Mouse (Mus musculus) forebrain, embryonic 11.5 days (tissue): Measurements from ENCODE around the gene Gatad2b. TPM values are rescaled to one million over a fixed set of nuclear protein-coding genes. Genes with fewer than 3 reads are reported as not detected.

Experiments used
- ATAC-seq: fragments of 200-750 bp; cut with Nextera tagmentation; replicated peaks from 2 replicates; pipeline ENCODE4 v1.8.0; 2017; ENCODE audit warnings: moderate TSS enrichment; ENCODE audit not compliant: low FRiP score
- DNase-seq: peaks from one replicate; pipeline ENCODE4 v3.0.0-alpha.2; 2017; ENCODE audit warnings: low spot score
- H3K27ac ChIP-seq: fragments of 300-500 bp; sonication (generic); 2 replicates; pipeline ENCODE4 v1.5.1; 2014; ENCODE audit warnings: low read depth, low read length
- H3K27me3 ChIP-seq: fragments of 300-500 bp; sonication (generic); 2 replicates; pipeline ENCODE4 v1.6.1; 2014; ENCODE audit warnings: mild to moderate bottlenecking, low read length, mixed read lengths; ENCODE audit not compliant: control insufficient read depth, insufficient read depth
- H3K36me3 ChIP-seq: fragments of 300-500 bp; sonication (generic); 2 replicates; pipeline ENCODE4 v1.6.1; 2014; ENCODE audit warnings: mild to moderate bottlenecking, low read length, moderate library complexity, mixed read lengths; ENCODE audit not compliant: control insufficient read depth, insufficient read depth
- H3K4me1 ChIP-seq: fragments of 300-500 bp; sonication (generic); replicated peaks from 2 replicates; pipeline ENCODE4 v1.6.1; 2014; ENCODE audit warnings: low read length, mixed read lengths; ENCODE audit not compliant: control insufficient read depth, insufficient read depth
- H3K4me2 ChIP-seq: fragments of 300-500 bp; sonication (generic); 2 replicates; pipeline ENCODE4 v1.6.1; 2014; ENCODE audit warnings: low read depth, mild to moderate bottlenecking, low read length, moderate library complexity, mixed read lengths; ENCODE audit not compliant: severe bottlenecking
- H3K4me3 ChIP-seq: fragments of 300-500 bp; sonication (generic); 2 replicates; pipeline ENCODE4 v1.5.1; 2014; ENCODE audit warnings: low read depth, low read length
- H3K9ac ChIP-seq: fragments of 300-500 bp; sonication (generic); 2 replicates; pipeline ENCODE4 v1.6.1; 2014; ENCODE audit warnings: low read length
- H3K9me3 ChIP-seq: fragments of 300-500 bp; sonication (generic); 2 replicates; pipeline ENCODE4 v1.6.1; 2016; ENCODE audit warnings: low read length, mixed read lengths; ENCODE audit not compliant: control insufficient read depth
- WGBS: fragments of 180-500 bp; shearing (Covaris S2); extraction: QIAGEN DNeasy Blood & Tissue Kit; methylation state at CpG from one replicate; pipeline ENCODE4 v1.1.7; 2014; 5-methylcytosine and 5-hydroxymethylcytosine counted together
- polyA plus RNA-seq: library from polyadenylated mRNA; unstranded; fragments of >200 nt; fragmentation: Nextera tagmentation; extraction: Ambion mirVana; gene quantifications from 2 replicates; pipeline ENCODE4 v1.2.1, GENCODE M21; 2014

Gene Gatad2b
- polyA plus RNA-seq, 1 experiment from 2014 or later: 12.9 TPM

DNA sequence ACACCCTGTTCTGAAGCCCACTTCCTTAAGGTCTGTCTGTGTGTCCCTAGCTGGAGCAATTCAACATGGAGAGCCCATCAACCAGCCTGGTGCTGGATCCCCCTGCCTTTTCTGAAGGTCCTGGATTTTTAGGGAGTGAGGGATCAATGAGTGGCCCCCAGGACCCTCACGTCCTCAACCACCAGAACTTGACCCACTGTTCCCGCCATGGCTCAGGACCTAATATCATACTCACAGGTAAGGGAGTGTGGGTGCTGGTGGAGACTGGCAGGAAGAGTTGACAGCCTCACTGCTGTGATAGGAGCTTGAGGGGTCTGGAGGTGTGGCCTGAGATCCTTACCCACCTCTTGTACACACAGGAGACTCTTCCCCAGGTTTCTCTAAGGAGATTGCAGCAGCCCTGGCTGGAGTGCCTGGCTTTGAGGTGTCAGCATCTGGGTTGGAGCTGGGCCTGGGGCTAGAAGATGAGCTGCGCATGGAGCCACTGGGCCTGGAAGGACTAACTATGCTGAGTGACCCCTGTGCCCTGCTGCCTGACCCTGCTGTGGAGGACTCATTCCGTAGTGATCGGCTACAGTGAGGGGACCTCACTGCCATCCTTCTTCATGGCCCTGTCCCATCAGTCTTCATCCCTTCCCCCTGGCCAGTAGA, 29.7 kb upstream of the Gatad2b start:
- WGBS: 93% methylated on average over 5 of the region's 5 CpGs
- no peak overlapping the region for H3K27ac ChIP-seq

DNA sequence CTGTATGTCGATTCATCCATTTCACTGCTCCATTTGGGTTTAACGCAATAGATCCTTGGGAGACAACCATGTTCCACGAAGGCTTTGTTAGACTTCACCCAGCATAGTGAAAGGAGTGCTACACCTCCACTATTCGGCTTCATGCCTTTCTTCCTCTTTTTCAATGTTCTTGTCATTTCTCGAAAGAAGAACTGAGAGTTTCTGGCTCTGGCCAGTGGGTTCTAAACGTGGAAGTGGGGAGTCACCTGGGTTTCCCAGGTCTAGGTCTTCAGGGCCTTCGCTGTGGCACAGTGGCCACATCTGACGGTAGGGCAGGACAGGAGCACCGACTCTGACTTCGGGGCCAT, 28.3 kb upstream of the Gatad2b start:
- Histone ChIP-seq H3K4me2 (peak overlapping the region; percentile 69; the same call in 1 of the 2 replicates), H3K4me3 (peak overlapping the region; percentile 90), H3K9ac (peak overlapping the region; percentile 94), H3K4me1 (peaks cover 12% of the 10 kb centered on the region; the same call in 1 of the 2 replicates), H3K27me3 (no peaks in the 10 kb centered on the region), H3K36me3 (peaks cover 8% of the 10 kb centered on the region; the same call in 1 of the 2 replicates), H3K9me3 (no peaks in the 10 kb centered on the region), H3K27ac (0 out of 2 replicates have a peak overlapping the region, but pooled peaks have one; percentile 15)
- ATAC-seq (no peak), DNase-seq (no peak)
- 34% methylated on average over 10 of the region's 10 CpGs for WGBS

More for the DNA sequence above, 29.7 kb upstream of the Gatad2b start:
- Histone ChIP-seq H3K27me3 (no peaks in the 10 kb centered on the region), H3K4me2 (no peak overlapping the region), H3K36me3 (peaks cover 12% of the 10 kb centered on the region; the same call in 1 of the 2 replicates), H3K4me3 (no peak overlapping the region), H3K4me1 (peaks cover 12% of the 10 kb centered on the region; the same call in 1 of the 2 replicates), H3K9ac (no peak overlapping the region), H3K9me3 (no peaks in the 10 kb centered on the region)
- ATAC-seq (no peak), DNase-seq (no peak)

DNA sequence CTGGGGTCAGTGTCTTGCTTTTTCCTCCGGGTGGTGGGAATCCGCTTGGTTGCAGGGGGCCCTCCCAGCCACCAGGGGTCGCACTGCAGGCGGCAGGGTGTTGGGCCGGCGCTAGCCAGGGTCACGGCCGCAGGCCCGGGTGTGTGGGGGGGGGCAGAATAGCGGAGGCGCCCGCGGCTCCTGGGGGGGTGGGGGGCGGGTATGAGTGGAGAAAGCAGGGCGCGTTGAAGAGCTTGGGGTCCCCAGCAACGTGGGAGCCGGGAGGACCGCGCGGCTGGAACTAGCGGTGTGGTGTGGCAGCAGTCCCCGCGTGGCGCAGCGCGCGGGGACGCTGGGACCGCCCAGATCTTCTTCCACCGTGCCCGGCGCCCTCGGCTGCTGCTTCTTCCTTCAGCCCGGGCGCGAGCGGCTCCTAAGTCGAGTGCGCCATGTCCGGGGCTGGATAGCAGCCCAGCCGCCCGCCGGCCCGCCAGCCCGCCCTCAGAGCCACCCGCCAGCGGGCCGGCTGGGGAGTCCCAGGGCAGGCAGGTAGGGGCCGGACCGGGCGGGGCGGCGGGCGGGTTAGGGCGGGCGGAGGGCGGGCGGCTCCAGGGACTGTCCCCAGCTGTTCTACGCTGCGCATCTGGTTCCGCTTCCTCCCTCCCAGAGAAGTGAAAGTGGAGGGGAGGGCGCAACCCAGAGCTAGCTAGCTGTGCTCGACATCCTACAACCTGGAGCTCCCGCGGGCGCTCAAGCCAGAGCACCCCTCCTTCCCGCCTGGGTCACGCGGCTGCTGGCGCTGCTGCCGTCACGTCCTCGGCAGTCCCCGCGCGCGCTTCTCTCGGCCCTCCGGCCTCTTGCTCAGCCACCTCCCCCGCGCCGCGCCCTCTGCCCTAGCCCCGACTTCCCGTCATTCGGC, 27.7 kb upstream of the Gatad2b start, which contains the start of gene Dennd4b:
TSS of gene Dennd4b (plus strand) at position 152 of the 898 bp plus-strand sequence.
- H3K4me1 ChIP-seq: peaks cover 12% of the 10 kb centered on the region; the same call in 1 of the 2 replicates
- under 1% methylated on average over 76 of the region's 87 CpGs for WGBS
- DNase-seq: peak; percentile 95
- ATAC-seq: peak; percentile 84
- H3K4me2 ChIP-seq: peak within 1 kb of the TSS; percentile 69
- peak within 1 kb of the TSS; percentile 90 for H3K4me3 ChIP-seq
- H3K9me3 ChIP-seq: no peaks in the 10 kb centered on the region
- peaks cover 4% of the 10 kb centered on the region; the same call in 1 of the 2 replicates for H3K36me3 ChIP-seq
- H3K27me3 ChIP-seq: no peaks in the 10 kb centered on the region
- H3K27ac ChIP-seq: peak within 1 kb of the TSS; percentile 91
- H3K9ac ChIP-seq: peak within 1 kb of the TSS; percentile 94

DNA sequence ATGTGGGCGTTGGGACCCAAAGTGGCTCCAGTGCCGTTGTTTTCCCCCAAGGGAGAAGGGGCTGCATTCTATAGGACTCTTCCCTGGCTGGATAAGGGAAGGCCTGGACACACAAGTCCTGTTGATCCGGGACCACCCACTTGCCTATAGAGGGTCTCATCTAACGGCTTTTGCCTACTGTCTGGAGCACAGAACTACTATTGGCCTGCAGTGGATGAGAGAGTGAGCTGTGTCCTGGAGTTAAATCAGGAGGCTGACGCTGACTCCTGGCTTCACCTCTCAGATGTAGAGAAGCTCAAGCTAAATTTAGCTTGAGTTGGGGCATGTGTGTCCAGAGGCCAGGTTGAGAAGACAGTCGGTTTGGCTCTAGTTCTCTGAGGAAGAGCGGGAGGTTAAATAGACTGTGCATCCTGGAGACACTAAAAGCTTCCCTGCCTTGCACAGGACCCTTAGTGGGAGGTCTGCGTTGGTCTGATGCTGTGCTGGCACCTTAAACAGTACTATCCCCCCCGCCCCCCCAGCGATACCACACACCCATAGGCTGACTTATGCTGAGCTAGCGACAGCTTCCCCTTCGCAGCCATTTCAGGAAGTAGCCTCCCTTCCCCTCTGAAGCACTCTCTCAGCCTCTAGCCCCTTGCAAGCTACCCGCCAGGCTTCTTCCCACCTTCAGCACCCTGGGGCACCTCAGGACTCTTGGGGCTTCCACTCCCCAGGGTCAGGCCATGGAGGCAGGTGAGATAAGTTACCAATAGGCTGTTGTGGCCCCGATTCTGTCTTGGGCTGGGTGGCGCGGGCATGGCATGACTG, 26.8 kb upstream of the Gatad2b start:
- WGBS: 24% methylated on average over 16 of the region's 16 CpGs
- Histone ChIP-seq H3K36me3 (no peaks in the 10 kb centered on the region; the same call in 1 of the 2 replicates), H3K9me3 (no peaks in the 10 kb centered on the region), H3K4me2 (peak overlapping the region; percentile 69), H3K27ac (peak overlapping the region; percentile 91; the same call in 1 of the 2 replicates), H3K4me1 (peaks cover 12% of the 10 kb centered on the region; the same call in 1 of the 2 replicates), H3K9ac (peak overlapping the region; percentile 94), H3K27me3 (no peaks in the 10 kb centered on the region), H3K4me3 (peak overlapping the region; percentile 90)
- ATAC-seq (peak; percentile 42), DNase-seq (no peak)

DNA sequence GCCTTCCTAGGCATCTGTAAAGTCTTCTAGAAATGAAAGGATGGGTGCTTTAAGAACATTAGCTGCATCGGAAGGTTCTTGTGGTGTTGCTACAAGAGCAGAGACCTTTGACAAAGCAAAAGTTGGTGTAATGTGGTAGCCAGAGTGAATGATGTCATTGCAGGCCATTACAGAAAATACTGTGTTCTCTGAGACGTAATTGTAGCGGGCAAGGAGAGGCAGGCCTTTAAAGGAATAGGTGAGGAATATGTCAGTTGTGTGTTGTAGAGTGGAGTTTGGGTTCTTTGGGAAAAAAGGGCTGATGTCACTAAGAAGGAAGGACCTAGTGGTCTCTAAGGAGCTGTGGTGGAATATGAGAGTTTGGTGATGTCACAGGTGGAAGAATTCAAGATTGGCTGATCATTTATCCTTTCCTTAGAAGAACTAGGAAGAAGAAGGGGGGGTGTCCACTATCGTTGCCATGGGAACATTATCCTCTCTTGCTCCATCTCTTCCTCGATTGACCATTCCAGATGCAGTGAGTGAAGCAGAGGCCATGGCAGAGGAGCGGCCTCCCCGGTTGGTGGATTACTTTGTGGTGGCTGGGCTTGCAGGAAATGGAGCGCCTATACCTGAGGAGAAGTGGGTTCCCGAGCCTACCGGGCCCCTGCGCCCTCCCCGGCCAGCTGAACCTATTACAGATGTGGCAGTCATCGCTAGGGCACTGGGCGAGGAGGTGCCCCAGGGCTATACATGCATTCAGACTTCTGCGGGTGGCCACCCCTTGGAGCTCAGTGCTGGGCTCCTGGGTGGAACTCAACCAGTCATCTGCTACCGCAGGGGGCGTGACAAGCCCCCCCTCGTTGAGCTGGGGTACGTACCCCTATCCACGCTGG, 25.8 kb upstream of the Gatad2b start:
- Histone ChIP-seq H3K4me2 (no peak overlapping the region; the same call in 1 of the 2 replicates), H3K36me3 (no peaks in the 10 kb centered on the region; the same call in 1 of the 2 replicates), H3K4me1 (peaks cover 12% of the 10 kb centered on the region; the same call in 1 of the 2 replicates), H3K9me3 (no peaks in the 10 kb centered on the region), H3K27me3 (no peaks in the 10 kb centered on the region), H3K27ac (no peak overlapping the region), H3K4me3 (no peak overlapping the region), H3K9ac (no peak overlapping the region; the same call in 1 of the 2 replicates)
- DNase-seq: no peak
- no peak for ATAC-seq
- 88% methylated on average over 20 of the region's 20 CpGs for WGBS

DNA sequence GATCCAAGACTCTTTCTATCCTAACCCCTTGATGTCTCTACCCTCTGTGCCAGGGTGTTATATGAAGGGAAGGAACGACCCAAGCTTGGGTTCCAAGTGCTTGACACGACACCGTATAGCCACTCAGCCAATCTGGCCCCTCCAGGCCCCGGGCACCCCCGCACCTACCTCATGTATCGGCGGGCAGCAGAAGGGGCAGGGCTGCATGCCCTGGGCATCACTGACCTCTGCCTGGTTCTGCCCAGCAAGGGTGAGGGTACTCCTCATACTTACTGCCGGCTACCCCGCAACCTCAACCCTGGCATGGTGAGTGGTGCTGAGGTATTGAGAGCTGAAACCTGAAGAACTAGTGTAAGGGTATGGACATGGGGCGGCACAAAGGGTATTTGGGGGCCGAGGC, 24.8 kb upstream of the Gatad2b start:
- no peaks in the 10 kb centered on the region for H3K27me3 ChIP-seq
- no peaks in the 10 kb centered on the region for H3K9me3 ChIP-seq
- H3K4me3 ChIP-seq: no peak overlapping the region
- H3K27ac ChIP-seq: no peak overlapping the region
- ATAC-seq: no peak
- no peak overlapping the region for H3K4me2 ChIP-seq
- H3K9ac ChIP-seq: no peak overlapping the region
- peaks cover 12% of the 10 kb centered on the region; the same call in 1 of the 2 replicates for H3K4me1 ChIP-seq
- H3K36me3 ChIP-seq: peaks cover 3% of the 10 kb centered on the region; the same call in 1 of the 2 replicates
- no peak for DNase-seq
- 96% methylated on average over 11 of the region's 11 CpGs for WGBS

DNA sequence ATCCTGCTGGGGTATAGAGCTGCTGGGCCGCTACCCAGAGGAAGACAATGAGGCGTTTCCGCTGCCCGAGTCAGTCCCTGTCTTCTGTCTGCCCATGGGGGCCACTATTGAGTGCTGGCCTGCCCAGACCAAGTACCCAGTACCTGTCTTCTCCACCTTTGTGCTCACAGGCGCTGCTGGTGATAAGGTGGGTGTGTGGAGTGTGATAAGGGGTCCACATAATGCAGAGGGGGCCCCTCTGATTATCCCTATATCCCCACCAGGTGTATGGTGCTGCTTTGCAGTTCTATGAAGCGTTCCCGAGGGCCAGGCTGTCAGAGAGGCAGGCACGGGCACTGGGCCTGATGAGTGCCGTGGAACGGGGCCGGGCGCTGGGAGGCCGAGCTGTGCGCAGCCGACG, 24.0 kb upstream of the Gatad2b start:
- WGBS: 90% methylated on average over 16 of the region's 16 CpGs
- H3K9me3 ChIP-seq: no peaks in the 10 kb centered on the region
- DNase-seq: no peak
- peaks cover 3% of the 10 kb centered on the region; the same call in 1 of the 2 replicates for H3K36me3 ChIP-seq
- peaks cover 12% of the 10 kb centered on the region; the same call in 1 of the 2 replicates for H3K4me1 ChIP-seq
- H3K27ac ChIP-seq: no peak overlapping the region
- no peak for ATAC-seq
- H3K9ac ChIP-seq: no peak overlapping the region
- H3K4me2 ChIP-seq: no peak overlapping the region
- no peak overlapping the region for H3K4me3 ChIP-seq
- no peaks in the 10 kb centered on the region for H3K27me3 ChIP-seq
